Mouse (Mus musculus): ENCODE data around the gene Fam181a.

Fam181a gene

GRCm38 (mm10) chr12:103315831-103316545 is 5.2 kb downstream of the Fam181a start:
- no peak for DNase-seq (ENCODE audit: low spot score)

GRCm38 (mm10) chr12:103322801-103323200 is 12.0 kb downstream of the Fam181a start:
- DNase-seq (ENCODE audit: low spot score) = no peak

- peak; percentile 89 for DNase-seq (ENCODE audit: low spot score)
These were observed 14.5 kb downstream of the Fam181a start for GRCm38 (mm10) chr12:103325156-103325857.

GRCm38 (mm10) chr12:103326569-103326968 is 15.8 kb downstream of the Fam181a start:
- DNase-seq (ENCODE audit: low spot score) = no peak

- peak; percentile 23 for DNase-seq (ENCODE audit: low spot score)
These were observed 16.3 kb downstream of the Fam181a start for GRCm38 (mm10) chr12:103327107-103327506.

- no peak for DNase-seq (ENCODE audit: low spot score)
These were observed 17.8 kb downstream of the Fam181a start for GRCm38 (mm10) chr12:103328448-103329191.

- no peak for DNase-seq (ENCODE audit: low spot score)
These were observed 20.7 kb downstream of the Fam181a start for GRCm38 (mm10) chr12:103331491-103331890.

- no peak for DNase-seq (ENCODE audit: low spot score)
These were observed 22.1 kb downstream of the Fam181a start for GRCm38 (mm10) chr12:103332879-103333278.

GRCm38 (mm10) chr12:103333426-103333825 is 22.7 kb downstream of the Fam181a start:
- DNase-seq (ENCODE audit: low spot score) = no peak

- DNase-seq (ENCODE audit: low spot score) = no peak
These were observed 26.0 kb downstream of the Fam181a start for GRCm38 (mm10) chr12:103336766-103337165.

GRCm38 (mm10) chr12:103338162-103338798 is 27.5 kb downstream of the Fam181a start:
- no peak for DNase-seq (ENCODE audit: low spot score)

GRCm38 (mm10) chr12:103341212-103341611 is 30.4 kb downstream of the Fam181a start:
- no peak for DNase-seq (ENCODE audit: low spot score)

- no peak for DNase-seq (ENCODE audit: low spot score)
These were observed 32.7 kb downstream of the Fam181a start for GRCm38 (mm10) chr12:103343456-103343855.

GRCm38 (mm10) chr12:103344934-103345333 is 34.2 kb downstream of the Fam181a start:
- no peak for DNase-seq (ENCODE audit: low spot score)

GRCm38 (mm10) chr12:103346945-103347344 is 36.2 kb downstream of the Fam181a start:
- DNase-seq (ENCODE audit: low spot score) = no peak

GRCm38 (mm10) chr12:103347406-103347805 is 36.6 kb downstream of the Fam181a start:
- DNase-seq (ENCODE audit: low spot score) = peak; percentile 31

- peak; percentile 77 for DNase-seq (ENCODE audit: low spot score)
These were observed 37.7 kb downstream of the Fam181a start for GRCm38 (mm10) chr12:103348506-103348905.

GRCm38 (mm10) chr12:103352735-103353134 is 42.0 kb downstream of the Fam181a start:
- no peak for DNase-seq (ENCODE audit: low spot score)

- no peak for DNase-seq (ENCODE audit: low spot score)
These were observed 42.8 kb downstream of the Fam181a start for GRCm38 (mm10) chr12:103353538-103353937.

- DNase-seq (ENCODE audit: low spot score) = no peak
These were observed 45.1 kb downstream of the Fam181a start, which contains the start of gene Asb2 for GRCm38 (mm10) chr12:103355746-103356414. Gene Asb2, minus strand, starts transcription at chr12:103356001.

GRCm38 (mm10) chr12:103356415-103356748 is 45.6 kb downstream of the Fam181a start:
- DNase-seq (ENCODE audit: low spot score) = no peak

- DNase-seq (ENCODE audit: low spot score) = no peak
These were observed 47.4 kb downstream of the Fam181a start for GRCm38 (mm10) chr12:103358216-103358615.
